8 mouse cellular contexts compared by ENCODE assay signal in genomic region chr6:6289806-6290205, GRCm38 (mm10).
DNase-seq lines count a peak whose midpoint lies in the region; ATAC-seq and TF ChIP-seq lines count a peak whose summit lies in the region.

No protein-coding gene starts in this region.

- peak; percentile 24 for DNase-seq in gastrocnemius, adult 18-20 months (ENCODE audit: low spot score)
- DNase-seq in gastrocnemius, adult 8-10 months (ENCODE audit: low spot score in 2 of 2), result no peak
- peak; percentile 70 for DNase-seq in CH12.LX (ENCODE audit: extremely low read depth)
- DNase-seq in brain, embryonic 14.5 days (ENCODE audit: low read depth), result peak; percentile 82
- peak; percentile 42 for DNase-seq in forebrain, postnatal 0 days
- peak; percentile 8 for DNase-seq in large intestine, adult 2 months (ENCODE audit: low read depth, low spot score)
- peak; percentile 64 for DNase-seq in lung, postnatal 10 days
- peak; percentile 10 for DNase-seq in telencephalon, adult 2 months (ENCODE audit: low read depth, low spot score)

- dilution Hi-C loops in CH12.LX (cut with MboI; ENCODE audit: extremely low pct_ligation_motif_present, extremely low pct_unique_long_range_greater_than_20kb, low sequenced_read_pairs), result no loop called here

- H3K9me3 ChIP-seq in CH12.LX (replicated peaks; ENCODE audit: low read length), result no peaks in the 10 kb centered on the region
- H3K9me3 ChIP-seq in forebrain, postnatal 0 days (ENCODE audit: low read length), result no peaks in the 10 kb centered on the region

- H3K4me2 ChIP-seq in CH12.LX (ENCODE audit: insufficient read depth, low read depth, poor library complexity, severe bottlenecking), result no peak overlapping the region
- no peak overlapping the region for H3K4me2 ChIP-seq in forebrain, postnatal 0 days (ENCODE audit: low read depth)

- ATAC-seq in forebrain, postnatal 0 days, result no peak

- TF ChIP-seq RAD21 in CH12.LX (IDR thresholded peaks at IDR 0.05; ENCODE audit: low read depth, low read length), result peak; percentile 60

- TF ChIP-seq CTCF in CH12.LX (conservative IDR thresholded peaks at IDR 0.05 in 1 of 2, IDR thresholded peaks at IDR 0.05 in 1 of 2; ENCODE audit: low read depth in 2 of 2, low read length in 2 of 2), result peak; percentile 69 to 88
- TF ChIP-seq CTCF in brain, embryonic 14.5 days (IDR thresholded peaks at IDR 0.05; ENCODE audit: borderline replicate concordance, extremely low read depth, insufficient read depth, insufficient read length), result peak; percentile 69; the same call in 1 of the 2 replicates
- TF ChIP-seq CTCF in forebrain, postnatal 0 days (IDR thresholded peaks at IDR 0.05; ENCODE audit: low read depth), result peak; percentile 68

- no peaks in the 10 kb centered on the region for H3K36me3 ChIP-seq in CH12.LX (replicated peaks in 1 of 2; ENCODE audit: control insufficient read depth in 1 of 2, insufficient read depth in 1 of 2, low read length in 1 of 2)
- H3K36me3 ChIP-seq in forebrain, postnatal 0 days (ENCODE audit: insufficient read depth), result no peaks in the 10 kb centered on the region

- no peak for TF ChIP-seq EP300 in CH12.LX (IDR thresholded peaks at IDR 0.05; ENCODE audit: low read length)

- no peaks in the 10 kb centered on the region for H3K27me3 ChIP-seq in CH12.LX (replicated peaks)
- no peaks in the 10 kb centered on the region for H3K27me3 ChIP-seq in forebrain, postnatal 0 days (ENCODE audit: insufficient read depth, low read length)

- H3K4me1 ChIP-seq in CH12.LX (ENCODE audit: control insufficient read depth in 1 of 2, insufficient read depth in 2 of 2), result peaks cover 0 to 3% of the 10 kb centered on the region in 2 experiments; a peak in 1 of 4 replicates
- no peaks in the 10 kb centered on the region for H3K4me1 ChIP-seq in forebrain, postnatal 0 days (ENCODE audit: insufficient read depth)

- H3K79me2 ChIP-seq in CH12.LX (replicated peaks; ENCODE audit: control insufficient read depth, extremely low read depth, insufficient read depth, poor library complexity, severe bottlenecking), result no peaks in the 10 kb centered on the region

- H3K27ac ChIP-seq in CH12.LX (ENCODE audit: insufficient read depth, low read depth), result no peak overlapping the region
- H3K27ac ChIP-seq in forebrain, postnatal 0 days (ENCODE audit: low read depth, low read length), result no peak overlapping the region

- in situ Hi-C loops in CH12.LX (cut with MboI; ENCODE audit: low pct_ligation_motif_present, low pct_unique_long_range_greater_than_20kb, low sequenced_read_pairs), result loop anchor here (25.0 kb wide), 1 partner anchor 597 kb away; the partner anchor contains the start of gene Dlx5

- H3K4me3 ChIP-seq in CH12.LX (replicated peaks in 1 of 3; ENCODE audit: low read depth in 2 of 3, low read length in 2 of 3, poor library complexity in 1 of 3), result no peak overlapping the region
- H3K4me3 ChIP-seq in forebrain, postnatal 0 days (ENCODE audit: low read depth, low read length), result no peak overlapping the region

- H3K9ac ChIP-seq in CH12.LX (ENCODE audit: insufficient read depth, low read depth), result no peak overlapping the region
- no peak overlapping the region for H3K9ac ChIP-seq in forebrain, postnatal 0 days

- TF ChIP-seq POLR2A in CH12.LX (IDR thresholded peaks at IDR 0.05; ENCODE audit: low read depth, low read length), result no peak
- no peak for TF ChIP-seq POLR2A in brain, embryonic 14.5 days (IDR thresholded peaks at IDR 0.05; ENCODE audit: borderline replicate concordance, extremely low read depth, insufficient read depth, insufficient read length, poor library complexity, severe bottlenecking)

- WGBS in forebrain, postnatal 0 days, result 21% methylated on average over 6 of the region's 6 CpGs
- WGBS in large intestine, adult 2 months, result 27% methylated on average over 6 of the region's 6 CpGs

TF ChIP-seq in CH12.LX, 34 proteins besides CTCF, POLR2A, EP300 and RAD21:
- TF ChIP-seq ZMIZ1 (IDR thresholded peaks at IDR 0.05; ENCODE audit: low read depth, low read length) (no peak), SMC3 (IDR thresholded peaks at IDR 0.05; ENCODE audit: low read depth, low read length) (peak; percentile 75)

Comparison
In these comparisons a context has a peak if more than half of its experiments do, and no peak if none do; other contexts are left out.
1. DNase-seq: peak in gastrocnemius, adult 18-20 months (single experiment), CH12.LX (single experiment), brain, embryonic 14.5 days (single experiment), forebrain, postnatal 0 days (single experiment), large intestine, adult 2 months (single experiment), lung, postnatal 10 days (single experiment) and telencephalon, adult 2 months (single experiment); none in gastrocnemius, adult 8-10 months (0 of 2).
2. Peak in every context shown above with its lines, with median percentiles within 50 percentile points of each other: CTCF ChIP-seq.